Mouse (Mus musculus) heart, embryonic 14.5 days (tissue): ENCODE data around the gene Ttbk2. TPM values are rescaled to one million over a fixed set of nuclear protein-coding genes. Genes with fewer than 3 reads are reported as not detected.

Experiments used
- ATAC-seq: fragments of 200-750 bp; cut with Nextera tagmentation; 2 replicates; pipeline ENCODE4 v1.8.0; 2017; ENCODE audit warnings: low read depth, moderate TSS enrichment; ENCODE audit not compliant: insufficient number of reproducible peaks, insufficient read depth, low FRiP score
- H3K27ac ChIP-seq, 2 experiments: fragments of 200-500 bp in 1 of 2; fragments of 300-500 bp in 1 of 2; sonication (generic) in 1 of 2; replicated peaks in 1 of 2; 2 replicates each; pipeline ENCODE4 v1.5.1; 2012 to 2014; ENCODE audit warnings: low read depth in 2 of 2, low read length in 2 of 2, control low read depth in 1 of 2, mild to moderate bottlenecking in 1 of 2, mixed read lengths in 1 of 2; ENCODE audit not compliant: control insufficient read depth in 1 of 2, insufficient read depth in 1 of 2
- H3K27me3 ChIP-seq: fragments of 300-500 bp; sonication (generic); 2 replicates; pipeline ENCODE4 v1.6.1; 2014; ENCODE audit warnings: mild to moderate bottlenecking, low read length, control low read depth; ENCODE audit not compliant: control insufficient read depth, insufficient read depth
- H3K36me3 ChIP-seq: fragments of 300-500 bp; sonication (generic); 2 replicates; pipeline ENCODE4 v1.6.1; 2014; ENCODE audit warnings: mild to moderate bottlenecking, control low read depth, low read length, mixed read lengths; ENCODE audit not compliant: control insufficient read depth, insufficient read depth
- H3K4me1 ChIP-seq, 2 experiments: fragments of 200-500 bp in 1 of 2; fragments of 300-500 bp in 1 of 2; sonication (generic) in 1 of 2; 2 replicates each; pipeline ENCODE4 v1.6.1; 2012 to 2014; ENCODE audit warnings: low read length in 2 of 2, control low read depth in 1 of 2, mixed read lengths in 1 of 2; ENCODE audit not compliant: control insufficient read depth in 2 of 2, insufficient read depth in 2 of 2
- H3K4me2 ChIP-seq: fragments of 300-500 bp; sonication (generic); 2 replicates; pipeline ENCODE4 v1.6.1; 2014; ENCODE audit warnings: mild to moderate bottlenecking, low read length
- H3K4me3 ChIP-seq, 2 experiments: fragments of 200-500 bp in 1 of 2; fragments of 300-500 bp in 1 of 2; sonication (generic) in 1 of 2; 2 replicates each; pipeline ENCODE4 v1.5.1; 2012 to 2014; ENCODE audit warnings: low read length in 2 of 2, mild to moderate bottlenecking in 2 of 2, control low read depth in 1 of 2, low read depth in 1 of 2, moderate library complexity in 1 of 2; ENCODE audit not compliant: control insufficient read depth in 1 of 2, insufficient read depth in 1 of 2
- H3K9ac ChIP-seq: fragments of 300-500 bp; sonication (generic); 2 replicates; pipeline ENCODE4 v1.6.1; 2014; ENCODE audit warnings: mild to moderate bottlenecking, low read length
- H3K9me3 ChIP-seq: fragments of 300-500 bp; sonication (generic); 2 replicates; pipeline ENCODE4 v1.6.1; 2016; ENCODE audit warnings: low read length, control low read depth; ENCODE audit not compliant: control insufficient read depth
- WGBS: fragments of 180-500 bp; shearing (Covaris S2); extraction: QIAGEN DNeasy Blood & Tissue Kit; methylation state at CpG from one replicate; pipeline ENCODE4 v1.1.7; 2014; 5-methylcytosine and 5-hydroxymethylcytosine counted together
- polyA plus RNA-seq: library from polyadenylated mRNA; unstranded; fragments of >200 nt; fragmentation: Nextera tagmentation; extraction: Ambion mirVana; gene quantifications from 2 replicates; pipeline ENCODE4 v1.2.1, GENCODE M21; 2014

Ttbk2 gene
- polyA plus RNA-seq, 1 experiment from 2014 or later, result 4.4 TPM

DNA sequence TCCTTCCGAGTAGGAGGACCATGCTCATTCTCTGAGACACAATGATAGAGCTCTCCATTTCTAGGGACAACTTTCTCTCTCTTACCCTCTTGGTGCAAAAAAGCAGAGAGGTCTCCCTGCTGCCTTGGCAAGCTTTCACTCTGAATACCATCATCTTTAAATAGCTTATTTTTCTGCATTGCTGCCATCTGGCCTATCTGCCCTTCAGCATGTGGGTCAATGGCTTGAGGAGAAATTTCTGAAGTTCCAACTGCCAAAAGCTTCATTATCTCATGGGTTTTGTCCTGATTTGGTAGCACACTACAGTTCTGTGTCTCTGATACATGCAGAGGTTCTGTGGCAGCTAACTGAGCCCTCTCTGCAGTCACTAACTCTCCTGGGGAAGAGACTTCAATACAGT is 104.9 kb downstream of the Ttbk2 start:
- ATAC-seq, result no peak
- Histone ChIP-seq H3K36me3 (peaks cover 44% of the 10 kb centered on the region), H3K9me3 (no peaks in the 10 kb centered on the region), H3K9ac (no peak overlapping the region), H3K4me3 (no peak overlapping the region), H3K27ac (peak overlapping the region in 1 of 2 experiments; percentile 49; a peak in 1 of 4 replicates), H3K4me2 (no peak overlapping the region), H3K4me1 (no peaks in the 10 kb centered on the region; a peak in 1 of 4 replicates), H3K27me3 (no peaks in the 10 kb centered on the region)
- 78% methylated on average over 1 of the region's 1 CpGs for WGBS

DNA sequence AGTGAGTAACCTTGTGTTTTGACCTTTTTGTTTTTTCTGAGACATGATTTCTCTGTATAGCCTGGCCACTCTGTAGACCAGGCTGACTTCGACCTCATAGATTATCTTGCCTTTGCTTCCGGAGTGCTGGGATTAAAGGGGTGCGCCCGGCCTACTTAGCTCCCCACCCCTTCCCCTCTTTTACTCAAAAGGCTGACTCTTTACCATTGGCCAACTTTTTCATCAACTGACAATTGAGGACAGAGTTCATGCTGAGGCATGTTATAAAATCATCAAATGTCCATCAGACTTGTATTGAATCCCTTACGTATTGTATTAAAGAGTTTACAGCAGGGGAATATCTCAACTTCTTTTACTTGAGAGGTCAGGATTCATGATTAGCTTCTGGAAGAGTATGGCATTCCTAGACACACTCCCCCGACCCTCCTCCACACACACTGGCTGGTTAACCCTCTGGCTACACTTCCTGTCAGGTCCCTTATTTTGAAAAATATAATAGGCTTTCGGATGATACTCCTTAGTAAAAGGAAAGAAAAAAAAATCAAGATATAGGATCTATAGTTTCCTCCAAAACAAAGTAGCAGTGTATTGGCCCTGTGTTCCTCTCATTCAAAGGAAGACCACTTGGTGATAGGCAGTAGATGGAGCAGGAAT is 118.4 kb downstream of the Ttbk2 start:
- Histone ChIP-seq H3K4me2 (peak overlapping the region; percentile 96), H3K9ac (peak overlapping the region; percentile 87), H3K27ac (peak overlapping the region; percentile 96 to 98), H3K9me3 (no peaks in the 10 kb centered on the region), H3K36me3 (peaks cover 21% of the 10 kb centered on the region), H3K4me3 (peak overlapping the region; percentile 78 to 96), H3K4me1 (peaks cover 6 to 15% of the 10 kb centered on the region in 2 experiments), H3K27me3 (no peaks in the 10 kb centered on the region)
- 26% methylated on average over 7 of the region's 7 CpGs for WGBS
- no peak; the same call in 1 of the 2 replicates for ATAC-seq

DNA sequence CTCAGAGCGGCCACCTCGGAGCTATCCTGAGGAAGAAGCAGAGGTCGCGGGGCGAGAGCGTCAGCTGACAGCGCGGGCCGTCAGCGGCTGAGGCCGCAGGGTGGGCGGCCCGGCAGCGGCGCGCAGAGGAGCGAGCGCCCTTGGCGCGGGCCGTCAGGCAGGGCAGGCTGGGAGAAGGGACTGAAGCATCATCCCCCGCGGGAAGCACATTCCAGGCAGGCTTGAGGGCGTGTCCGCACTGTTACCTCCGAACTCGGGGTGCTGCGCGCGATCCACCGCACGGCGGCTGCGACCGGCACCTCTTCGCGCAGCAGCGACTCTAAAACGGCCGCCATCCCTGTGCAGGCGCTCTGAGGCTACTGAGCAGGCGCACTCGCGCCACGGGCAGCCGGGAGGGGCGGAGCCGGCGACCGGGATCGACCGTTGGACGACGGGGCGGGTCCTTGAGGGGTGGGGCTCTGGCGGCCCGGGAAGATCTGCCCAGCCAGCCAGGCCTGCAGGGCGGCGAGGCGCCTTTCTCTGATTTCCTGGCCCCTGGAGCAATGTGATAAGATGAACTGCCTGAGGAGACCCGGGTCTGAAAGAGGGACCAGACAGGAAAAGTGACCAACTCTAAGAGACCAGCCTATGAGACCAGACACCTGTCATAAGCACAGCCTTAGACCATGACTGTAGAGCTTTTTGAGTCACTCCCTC is 119.1 kb downstream of the Ttbk2 start:
- Histone ChIP-seq H3K4me1 (peaks cover 6 to 15% of the 10 kb centered on the region in 2 experiments), H3K27ac (peak overlapping the region; percentile 96 to 98), H3K4me3 (peak overlapping the region; percentile 78 to 96), H3K36me3 (peaks cover 28% of the 10 kb centered on the region), H3K9ac (peak overlapping the region; percentile 87), H3K27me3 (no peaks in the 10 kb centered on the region), H3K4me2 (peak overlapping the region; percentile 96), H3K9me3 (no peaks in the 10 kb centered on the region)
- WGBS, result under 1% methylated on average over 60 of the region's 61 CpGs
- peak; percentile 95 for ATAC-seq

DNA sequence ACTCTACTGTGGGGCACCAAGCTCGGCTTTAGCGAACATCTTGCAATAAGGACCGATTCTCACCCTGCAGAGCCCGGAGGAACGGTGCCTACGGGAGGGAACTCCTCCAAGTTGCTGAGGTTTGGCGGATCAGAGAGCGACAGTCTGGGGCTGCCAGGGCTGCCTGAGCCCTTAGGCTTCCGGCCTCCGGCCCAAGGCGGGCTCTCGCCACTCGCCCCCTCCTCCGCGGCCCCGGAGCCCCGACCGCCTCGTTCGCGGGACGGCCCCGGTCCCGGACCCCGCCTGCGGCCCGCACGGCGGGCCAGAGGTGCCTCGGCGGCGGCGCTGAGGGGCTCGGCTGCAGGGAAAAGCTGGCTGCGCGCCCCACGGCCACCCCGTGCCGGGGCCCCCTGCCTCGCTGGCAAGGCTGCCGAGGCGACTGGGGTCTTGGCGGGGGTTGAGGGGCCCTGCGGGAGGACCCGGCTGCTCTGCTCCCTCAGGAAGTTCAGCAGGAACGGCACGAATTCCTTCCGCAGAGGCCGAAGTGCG is 119.7 kb downstream of the Ttbk2 start:
- Histone ChIP-seq H3K4me3 (peak overlapping the region; percentile 78 to 96), H3K36me3 (peaks cover 34% of the 10 kb centered on the region), H3K4me1 (peaks cover 6 to 15% of the 10 kb centered on the region in 2 experiments), H3K4me2 (peak overlapping the region; percentile 96), H3K27ac (peak overlapping the region; percentile 94 to 98), H3K9me3 (no peaks in the 10 kb centered on the region), H3K27me3 (no peaks in the 10 kb centered on the region), H3K9ac (peak overlapping the region; percentile 87)
- under 1% methylated on average over 45 of the region's 50 CpGs for WGBS
- ATAC-seq, result peak; percentile 18

DNA sequence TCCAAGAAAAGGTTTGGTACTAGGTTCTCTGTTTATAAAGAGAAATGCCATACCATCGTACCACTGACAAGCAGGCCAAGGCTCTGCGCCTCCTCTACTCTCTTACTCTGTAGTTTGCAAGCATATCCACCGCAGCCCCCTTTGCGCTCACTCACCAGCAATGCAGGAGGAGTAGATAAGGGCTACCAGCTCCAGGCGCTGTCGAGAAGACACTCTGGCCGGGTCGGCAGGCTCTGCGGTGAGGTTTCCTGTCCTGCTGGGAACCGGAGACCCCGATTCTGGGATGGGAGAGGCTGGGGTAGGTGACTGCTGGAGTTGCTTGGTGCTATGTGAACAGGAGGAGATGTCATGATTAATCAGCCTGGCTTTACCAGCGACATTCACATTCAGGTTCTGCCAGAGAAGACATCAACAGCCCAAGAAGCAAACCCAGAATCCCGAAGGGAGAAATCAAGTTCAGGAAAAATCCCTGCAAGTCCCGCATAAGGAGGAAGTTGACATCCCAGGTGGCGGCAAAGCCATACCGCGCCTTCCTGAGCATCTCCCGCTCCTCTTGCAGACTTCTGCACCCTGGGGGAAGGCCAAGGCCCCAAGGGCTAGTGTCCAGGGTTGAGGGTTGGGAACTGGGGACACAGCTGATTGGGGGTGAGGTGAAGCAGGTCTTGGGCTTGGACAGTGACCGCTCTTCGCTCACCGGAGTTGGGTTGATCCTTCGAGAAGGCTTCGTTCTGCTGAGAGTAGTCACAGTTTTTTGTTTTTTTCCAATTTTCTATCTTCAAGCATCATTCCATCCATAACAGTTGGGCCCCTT is 120.4 kb downstream of the Ttbk2 start:
- peak overlapping the region; percentile 78 to 96 for H3K4me3 ChIP-seq
- peak overlapping the region; percentile 96 for H3K4me2 ChIP-seq
- ATAC-seq, result no peak
- peak overlapping the region in 1 of 2 experiments; percentile 98; a peak in 2 of 4 replicates for H3K27ac ChIP-seq
- peaks cover 41% of the 10 kb centered on the region for H3K36me3 ChIP-seq
- H3K4me1 ChIP-seq, result peaks cover 6 to 15% of the 10 kb centered on the region in 2 experiments
- peak overlapping the region; percentile 87 for H3K9ac ChIP-seq
- 1% methylated on average over 23 of the region's 23 CpGs for WGBS
- no peaks in the 10 kb centered on the region for H3K9me3 ChIP-seq
- no peaks in the 10 kb centered on the region for H3K27me3 ChIP-seq

DNA sequence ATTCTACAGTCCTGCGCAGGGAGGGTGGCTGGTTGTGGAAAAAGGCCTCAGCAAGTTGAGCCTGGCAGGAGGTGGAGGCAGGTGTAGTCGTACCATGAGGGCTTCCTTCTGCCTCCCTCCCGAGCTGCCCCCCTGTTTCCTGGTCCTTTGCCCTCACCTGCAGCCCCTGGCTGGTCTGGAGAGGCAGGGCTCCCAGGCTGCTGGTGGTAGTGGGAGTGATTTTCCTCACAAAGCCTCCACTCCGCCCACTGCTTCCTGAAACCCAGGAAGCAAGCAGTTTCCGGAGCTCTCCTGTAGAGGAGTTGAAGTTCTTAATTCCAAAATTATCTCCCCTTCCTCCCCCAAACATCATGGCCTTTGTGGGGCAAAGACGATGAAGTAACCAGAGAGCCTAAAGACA is 126.2 kb downstream of the Ttbk2 start:
- no peak for ATAC-seq
- Histone ChIP-seq H3K4me1 (peaks cover 8 to 26% of the 10 kb centered on the region in 2 experiments), H3K9ac (no peak overlapping the region), H3K36me3 (peaks cover 97% of the 10 kb centered on the region), H3K4me3 (no peak overlapping the region), H3K4me2 (no peak overlapping the region), H3K9me3 (no peaks in the 10 kb centered on the region), H3K27me3 (no peaks in the 10 kb centered on the region), H3K27ac (no peak overlapping the region; a peak in 2 of 4 replicates)
- WGBS, result 78% methylated on average over 6 of the region's 6 CpGs

DNA sequence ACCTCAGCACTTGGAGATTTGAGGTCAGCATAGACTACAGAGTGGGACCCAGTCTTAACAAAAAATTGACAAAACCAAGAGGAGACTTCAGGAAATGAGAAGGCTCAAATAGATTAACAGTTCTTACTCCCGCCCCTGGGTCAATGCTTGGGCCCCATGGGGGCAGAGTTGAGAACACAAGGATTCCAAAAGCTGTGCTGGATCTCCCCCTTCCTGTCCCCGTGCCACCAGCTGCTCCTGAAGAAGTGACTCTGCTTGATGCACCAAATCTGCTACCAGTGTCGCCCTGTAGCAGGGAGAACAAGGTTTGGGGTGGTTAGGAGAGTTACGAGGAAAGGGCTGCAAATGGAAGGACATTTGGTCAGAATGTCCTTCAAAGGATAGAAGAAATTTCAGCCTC is 126.8 kb downstream of the Ttbk2 start:
- H3K27ac ChIP-seq, result no peak overlapping the region; a peak in 1 of 4 replicates
- H3K27me3 ChIP-seq, result no peaks in the 10 kb centered on the region

More for the DNA sequence above, 126.8 kb downstream of the Ttbk2 start:
- no peaks in the 10 kb centered on the region for H3K9me3 ChIP-seq
- H3K36me3 ChIP-seq, result peaks cover 98% of the 10 kb centered on the region
- ATAC-seq, result no peak
- no peak overlapping the region for H3K9ac ChIP-seq
- peaks cover 6 to 20% of the 10 kb centered on the region in 2 experiments for H3K4me1 ChIP-seq
- no peak overlapping the region for H3K4me3 ChIP-seq
- no peak overlapping the region for H3K4me2 ChIP-seq
- WGBS, result 74% methylated on average over 4 of the region's 4 CpGs
